Mouse (Mus musculus) embryo, embryonic 11 days (tissue): ENCODE measurements at regions not wholly inside any gene's neighbourhood (a gene's known extent, or its start where the extent isn't known, plus 50 kb on each side); places are given as distances from the start of the nearest gene placed in this dataset.

ENCODE experiments used
- DNase-seq: peaks from one replicate; pipeline ENCODE4 v3.0.0-alpha.2; 2015

GRCm38 (mm10) chr11:112982165-112982801 is 200.3 kb downstream of the Sox9 start:
- peak; percentile 84 for DNase-seq

GRCm38 (mm10) chr11:112982802-112983591 is 201.0 kb downstream of the Sox9 start:
- DNase-seq, result no peak

GRCm38 (mm10) chr11:112986029-112986573 is 204.1 kb downstream of the Sox9 start:
- DNase-seq, result no peak

- DNase-seq, result no peak
These were observed 205.8 kb downstream of the Sox9 start for GRCm38 (mm10) chr11:112987782-112988181.

GRCm38 (mm10) chr11:112988900-112989299 is 206.9 kb downstream of the Sox9 start:
- DNase-seq, result no peak

GRCm38 (mm10) chr11:112989981-112990512 is 208.0 kb downstream of the Sox9 start:
- peak; percentile 72 for DNase-seq

- no peak for DNase-seq
These were observed 208.7 kb downstream of the Sox9 start for GRCm38 (mm10) chr11:112990751-112991150.

GRCm38 (mm10) chr11:112991862-112992261 is 209.8 kb downstream of the Sox9 start:
- peak; percentile 18 for DNase-seq

- DNase-seq, result no peak
These were observed 217.0 kb downstream of the Sox9 start for GRCm38 (mm10) chr11:112998777-112999583.

- no peak for DNase-seq
These were observed 219.0 kb downstream of the Sox9 start for GRCm38 (mm10) chr11:113001071-113001470.

GRCm38 (mm10) chr11:113005895-113006294 is 223.9 kb downstream of the Sox9 start:
- no peak for DNase-seq

- no peak for DNase-seq
These were observed 226.5 kb downstream of the Sox9 start for GRCm38 (mm10) chr11:113008521-113008920.

- no peak for DNase-seq
These were observed 227.4 kb downstream of the Sox9 start for GRCm38 (mm10) chr11:113009376-113009775.

GRCm38 (mm10) chr11:113010906-113011305 is 228.9 kb downstream of the Sox9 start:
- DNase-seq, result no peak

- DNase-seq, result peak; percentile 83
These were observed 232.4 kb downstream of the Sox9 start for GRCm38 (mm10) chr11:113014186-113015010.

GRCm38 (mm10) chr11:113015686-113016304 is 233.8 kb downstream of the Sox9 start:
- DNase-seq, result no peak

GRCm38 (mm10) chr11:113016801-113017715 is 235.0 kb downstream of the Sox9 start:
- DNase-seq, result peak; percentile 46

GRCm38 (mm10) chr11:113021533-113021932 is 239.5 kb downstream of the Sox9 start:
- DNase-seq, result peak; percentile 71

GRCm38 (mm10) chr11:113026994-113027393 is 245.0 kb downstream of the Sox9 start:
- DNase-seq, result no peak

GRCm38 (mm10) chr11:113028235-113028919 is 246.4 kb downstream of the Sox9 start:
- DNase-seq, result no peak
